Mouse (Mus musculus) erythroblast, embryonic 14.5 days (primary cell): ENCODE measurements around the gene Zfp871.

Experiments
- GATA1 ChIP-seq: IDR thresholded peaks from 2 replicates; pipeline ENCODE4 v1.6.1; 2012; ENCODE audit warnings: low read length, inconsistent platforms, mixed read lengths
- TAL1 ChIP-seq: IDR thresholded peaks from 3 replicates; pipeline ENCODE4 v1.6.1; 2012; ENCODE audit warnings: low read length, inconsistent platforms, mixed read lengths

DNA sequence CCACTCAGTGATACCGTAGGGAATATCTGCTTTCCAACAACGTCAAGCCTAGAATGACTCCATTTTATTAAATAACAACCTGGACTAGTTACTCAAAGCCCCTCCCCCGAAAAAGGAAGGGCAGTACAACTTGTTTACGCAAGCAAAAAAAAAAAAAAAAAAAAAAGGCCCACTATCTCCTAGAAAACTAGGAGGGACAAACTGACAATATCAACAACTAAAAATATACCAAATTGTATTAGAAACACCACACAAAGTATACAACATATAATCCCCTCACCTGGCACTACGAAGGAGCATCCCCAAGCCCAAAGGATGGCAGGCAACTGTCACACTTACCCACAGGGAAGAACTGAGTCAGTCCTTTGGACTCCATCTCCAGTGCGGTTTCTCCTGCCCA lies 1.1 kb downstream of the Zfp871 start:
- TF ChIP-seq GATA1 (no peak), TAL1 (no peak)
